Mouse (Mus musculus) adrenal gland, adult 8-10 months (tissue): Measurements from ENCODE around the gene Olfr1279. TPM values are rescaled to one million over a fixed set of nuclear protein-coding genes. Genes with fewer than 3 reads are reported as not detected.
"Not testable (repeated sequence)": the region's sequence is repeated elsewhere in the genome, so short reads cannot be mapped to it uniquely, and the experiment has no call there.

ENCODE experiments used
- DNase-seq: peaks from one replicate; pipeline ENCODE4 v3.0.0; 2022
- total RNA-seq, 4 experiments: library from RNA; stranded (reverse); gene quantifications; 2 replicates each; pipeline ENCODE4 v1.2.4; 2022

Gene Olfr1279
- total RNA-seq: not detected

GRCm38 (mm10) chr2:111300374-111300773 lies at the start of gene Olfr1279:
Gene Olfr1279, plus strand, starts transcription at chr2:111300635.
- DNase-seq: no peak

GRCm38 (mm10) chr2:111254216-111254615 lies 46.2 kb upstream of the Olfr1279 start, which contains the start of gene Olfr1276:
Gene Olfr1276, plus strand, starts transcription at chr2:111254516.
- no peak for DNase-seq

DNA sequence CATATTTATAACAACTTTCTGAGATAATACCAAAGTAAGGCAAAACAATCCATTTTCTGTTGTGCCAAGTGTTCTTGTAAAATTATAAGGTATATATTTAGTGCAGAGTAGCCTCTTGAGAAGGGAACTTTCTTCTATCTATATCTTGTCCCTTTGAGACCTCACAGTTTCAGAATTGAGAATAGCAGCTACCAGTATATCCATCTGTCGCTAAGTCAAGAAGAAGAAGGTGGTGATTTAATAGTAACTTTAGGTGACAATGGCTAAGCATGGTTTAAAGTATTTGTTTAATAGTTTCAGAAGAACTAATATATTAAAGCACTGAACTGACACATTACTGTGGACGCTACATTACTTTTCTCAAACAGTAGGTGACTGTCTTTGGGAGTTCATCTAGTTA lies 26.4 kb upstream of the Olfr1279 start, which contains the start of gene Olfr1277:
Gene Olfr1277 (minus strand): TSS at position 101 of the 400 bp plus-strand sequence.
- DNase-seq: no peak

GRCm38 (mm10) chr2:111289836-111290235 lies 10.6 kb upstream of the Olfr1279 start, which contains the start of gene Olfr1278:
Gene Olfr1278, plus strand, starts transcription at chr2:111290136.
- DNase-seq: no peak

DNA sequence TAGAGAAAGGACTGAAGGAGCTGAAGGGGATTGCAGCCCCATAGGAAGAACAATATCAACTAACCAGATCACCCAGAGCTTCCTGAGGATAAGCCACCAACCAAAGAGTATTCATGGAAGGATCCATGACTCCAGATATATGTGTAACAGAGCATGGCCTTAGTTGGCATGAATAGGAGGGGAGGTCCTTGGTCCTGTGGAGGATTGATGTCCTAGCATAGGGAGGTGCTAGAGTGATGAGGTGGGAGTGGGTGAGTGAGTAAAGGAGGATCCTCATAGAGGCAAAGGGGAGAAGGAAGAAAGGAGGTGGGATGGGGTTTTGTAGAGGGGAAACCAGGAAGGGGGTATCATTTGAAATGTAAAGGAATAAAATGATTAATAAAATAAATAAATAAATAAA lies 1.9 kb upstream of the Olfr1279 start:
- DNase-seq: no peak

GRCm38 (mm10) chr2:111313717-111314116 lies 13.3 kb downstream of the Olfr1279 start, which contains the start of gene Olfr1280:
Gene Olfr1280, plus strand, starts transcription at chr2:111314017.
- no peak for DNase-seq

- no peak for DNase-seq
These were observed 25.8 kb downstream of the Olfr1279 start, which contains the start of gene Olfr1281 for GRCm38 (mm10) chr2:111326220-111326619. Gene Olfr1281, plus strand, starts transcription at chr2:111326520.

DNA sequence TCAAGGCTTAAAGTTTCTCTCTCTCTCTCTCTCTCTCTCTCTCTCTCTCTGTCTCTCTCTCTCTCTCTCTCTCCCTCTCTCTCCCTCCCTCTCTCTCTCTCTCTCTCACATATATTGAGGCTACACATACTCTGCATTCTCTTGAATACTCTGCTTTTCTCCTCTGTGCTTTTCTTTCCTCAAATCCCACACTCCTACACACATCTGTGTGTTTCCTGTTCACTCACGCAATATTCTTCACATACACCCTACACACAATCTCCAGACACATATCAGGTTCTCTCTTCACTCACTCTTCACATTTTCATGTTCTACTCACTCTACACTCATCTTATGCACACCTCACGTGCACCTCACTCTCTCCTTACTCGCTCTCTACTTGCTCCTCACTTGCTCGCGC lies 33.3 kb downstream of the Olfr1279 start:
- not testable (repeated sequence) for DNase-seq

DNA sequence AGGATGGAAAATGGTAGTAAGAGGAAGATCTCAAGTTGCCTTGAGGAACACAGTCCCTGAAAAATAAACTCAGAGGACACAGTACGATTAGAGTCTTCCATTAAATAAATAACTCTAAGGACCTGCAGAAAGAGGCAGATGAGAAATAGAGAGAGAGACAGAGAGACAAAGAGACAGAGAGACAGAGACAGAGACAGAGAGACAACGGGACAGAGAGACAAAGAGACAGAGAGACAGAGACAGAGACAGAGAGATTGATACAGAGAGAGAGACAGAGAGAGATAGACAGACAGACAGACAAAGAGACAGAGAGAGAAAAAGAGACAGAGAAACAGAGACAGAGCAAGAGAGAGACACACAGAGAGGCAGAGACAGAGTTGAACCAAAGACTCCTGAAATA lies 35.5 kb downstream of the Olfr1279 start, which contains the start of gene Olfr1282:
Gene Olfr1282 (minus strand): TSS at position 101 of the 400 bp plus-strand sequence.
- no peak for DNase-seq

Other genes starting within 250 kb of the Olfr1279 start
- not detected for gene Gm13941, start 194.7 kb upstream of the Olfr1279 start, total RNA-seq
- gene Gm15130, start 147.7 kb upstream of the Olfr1279 start, total RNA-seq: not detected
- gene 4930430A15Rik, start 71.0 kb upstream of the Olfr1279 start, total RNA-seq: not detected
- gene Olfr1275, start 65.3 kb upstream of the Olfr1279 start, total RNA-seq: not detected
- not detected for gene Olfr1276, start 46.1 kb upstream of the Olfr1279 start, total RNA-seq
- gene Olfr1277, start 26.5 kb upstream of the Olfr1279 start, total RNA-seq: not detected
- gene Olfr1278, start 10.5 kb upstream of the Olfr1279 start, total RNA-seq: not detected
- gene Olfr1280, start 13.4 kb downstream of the Olfr1279 start, total RNA-seq: not detected
- not detected for gene Olfr1281, start 25.9 kb downstream of the Olfr1279 start, total RNA-seq
- not detected for gene Olfr1282, start 35.4 kb downstream of the Olfr1279 start, total RNA-seq
- not detected for gene Olfr1283, start 66.2 kb downstream of the Olfr1279 start, total RNA-seq
- gene Olfr1284, start 74.9 kb downstream of the Olfr1279 start, total RNA-seq: not detected
- gene Olfr1286, start 122.5 kb downstream of the Olfr1279 start, total RNA-seq: not detected
- not detected for gene Olfr1287, start 148.5 kb downstream of the Olfr1279 start, total RNA-seq
- gene Olfr1288, start 173.5 kb downstream of the Olfr1279 start, total RNA-seq: not detected
- gene Olfr1289, start 180.2 kb downstream of the Olfr1279 start, total RNA-seq: not detected
- not detected for gene Olfr1290, start 193.2 kb downstream of the Olfr1279 start, total RNA-seq
- gene Olfr1291-ps1, start 196.5 kb downstream of the Olfr1279 start, total RNA-seq: not detected
- not detected for gene Olfr1293-ps, start 224.6 kb downstream of the Olfr1279 start, total RNA-seq
- not detected for gene Olfr1294, start 239.7 kb downstream of the Olfr1279 start, total RNA-seq